Comparison of ENCODE assay signal across 9 mouse cellular contexts in genomic region chr11:60045676-60046057, GRCm38 (mm10). TPM values are rescaled to one million over a fixed set of nuclear protein-coding genes. Genes with fewer than 3 reads are reported as not detected.
DNase-seq lines count a peak whose midpoint lies in the region; ATAC-seq and TF ChIP-seq lines count a peak whose summit lies in the region.
"Had no signal": no experiment of that assay in that cellular context is flagged by ENCODE, and none has a peak within 500 bp of the region (broad histone marks: within the 10 kb centered on the region; RNA-seq: fewer than 3 reads in every experiment).

No protein-coding gene starts in this region.

- H3K4me1 ChIP-seq in kidney, adult 2 months (ENCODE audit: control insufficient read depth, insufficient read depth, low read length), result peaks cover 4% of the 10 kb centered on the region; the same call in 1 of the 2 replicates
- H3K4me1 ChIP-seq in hindbrain, embryonic 10.5 days (replicated peaks), result peaks cover 8% of the 10 kb centered on the region

- no peaks in the 10 kb centered on the region for H3K27me3 ChIP-seq in kidney, adult 2 months (replicated peaks; ENCODE audit: control insufficient read depth, insufficient read depth, low read length)
- no peaks in the 10 kb centered on the region for H3K27me3 ChIP-seq in hindbrain, embryonic 10.5 days (ENCODE audit: insufficient read depth, poor library complexity, severe bottlenecking)
- H3K27me3 ChIP-seq: Patski had no signal

- no peaks in the 10 kb centered on the region for H3K9me3 ChIP-seq in hindbrain, embryonic 10.5 days

- no peak for DNase-seq in kidney, adult 2 months
- no peak for DNase-seq in kidney, adult 11 months
- no peak for DNase-seq in hindbrain, embryonic 10.5 days (ENCODE audit: low spot score)
- no peak for DNase-seq in adipocyte (ENCODE audit: low spot score)
- DNase-seq in spleen, postnatal 36 days (ENCODE audit: low spot score in 2 of 2), result no peak
- no peak for DNase-seq in frontal cortex, postnatal 14 days (ENCODE audit: low spot score in 2 of 2)

- ATAC-seq in activated CD4-positive, CD25-positive, alpha-beta regulatory T cell, adult 4 months, result peak; percentile 17
- ATAC-seq in megakaryocyte-erythroid progenitor cell, adult 5-6 weeks (replicated peaks; ENCODE audit: low FRiP score, low TSS enrichment, poor library complexity, severe bottlenecking), result peak; percentile 25; the same call in 1 of the 2 replicates

- H3K27ac ChIP-seq in kidney, adult 2 months (ENCODE audit: insufficient read depth, low read depth, low read length), result 0 out of 2 replicates have a peak overlapping the region, but pooled peaks have one; percentile 10
- H3K27ac ChIP-seq in hindbrain, embryonic 10.5 days, result peak overlapping the region; percentile 91

- H3K36me3 ChIP-seq in kidney, adult 2 months (ENCODE audit: control insufficient read depth, insufficient read depth, low read length), result no peaks in the 10 kb centered on the region
- H3K36me3 ChIP-seq in hindbrain, embryonic 10.5 days, result no peaks in the 10 kb centered on the region

- WGBS in kidney, adult 2 months, result 7% methylated on average over 3 of the region's 3 CpGs
- 7% methylated on average over 3 of the region's 3 CpGs for WGBS in hindbrain, embryonic 10.5 days

- TF ChIP-seq POLR2A in kidney, adult 2 months (IDR thresholded peaks at IDR 0.05; ENCODE audit: low read depth, low read length), result no peak

- TF ChIP-seq CTCF in kidney, adult 2 months (conservative IDR thresholded peaks at IDR 0.05; ENCODE audit: insufficient read depth, insufficient read length, low read depth, low read length), result no peak

- H3K4me3 ChIP-seq in kidney, adult 2 months (ENCODE audit: insufficient read depth, low read depth, low read length), result peak overlapping the region; percentile 67
- peak overlapping the region; percentile 60 for H3K4me3 ChIP-seq in hindbrain, embryonic 10.5 days

RNA-seq across cellular contexts. Expression of gene Pemt, which starts 0.6 kb away (rescaled TPM):
- 7.1 and 8.7 TPM in 2 replicates for polyA plus RNA-seq in kidney, adult 2 months (2012; rRNA removed)
- 1 to 10 TPM; 1.5 to 2.1 TPM for polyA plus RNA-seq in activated CD4-positive, CD25-positive, alpha-beta regulatory T cell, adult 4 months (2017; shearing (Covaris generic))
- polyA plus RNA-seq in hindbrain, embryonic 10.5 days (2016; fragmentation: Nextera tagmentation; extraction: Ambion mirVana), result 8.3 and 9.2 TPM in 2 replicates
- 10.9 and 18.9 TPM in 2 replicates for total RNA-seq in megakaryocyte-erythroid progenitor cell, adult 5-6 weeks (2014; fragmentation: Nextera tagmentation)
- 2.0 and 5.7 TPM in 2 replicates for total RNA-seq in megakaryocyte-erythroid progenitor cell, adult 5-6 weeks (2017)

RNA-seq across cellular contexts. Expression of gene Rai1, which starts 59.1 kb away (rescaled TPM):
- 26.1 and 29.2 TPM in 2 replicates for polyA plus RNA-seq in kidney, adult 2 months (2012; rRNA removed)
- 10 to 100 TPM in 1 of 2 experiments, 1 to 10 TPM in 1; 7.6 to 11.3 TPM for polyA plus RNA-seq in activated CD4-positive, CD25-positive, alpha-beta regulatory T cell, adult 4 months (2017; shearing (Covaris generic))
- polyA plus RNA-seq in hindbrain, embryonic 10.5 days (2016; fragmentation: Nextera tagmentation; extraction: Ambion mirVana), result 25.3 and 31.0 TPM in 2 replicates
- 55.9 and 58.6 TPM in 2 replicates for total RNA-seq in megakaryocyte-erythroid progenitor cell, adult 5-6 weeks (2014; fragmentation: Nextera tagmentation)
- 5.9 and 8.3 TPM in 2 replicates for total RNA-seq in megakaryocyte-erythroid progenitor cell, adult 5-6 weeks (2017)
